Mouse (Mus musculus) spleen, postnatal 36 days (tissue): ENCODE results near the gene Arhgap42.

Experiments used
- DNase-seq, 2 experiments: peaks; one replicate each; pipeline ENCODE4 v3.0.0; 2022; ENCODE audit warnings: low spot score in 2 of 2, mixed read lengths in 1 of 2

Gene Arhgap42

GRCm38 (mm10) chr9:9027904-9028303 is 211.0 kb downstream of the Arhgap42 start:
- no peak for DNase-seq

- no peak for DNase-seq
Measured at GRCm38 (mm10) chr9:9027445-9027844, 211.5 kb downstream of the Arhgap42 start.

GRCm38 (mm10) chr9:9015108-9015507 is 223.8 kb downstream of the Arhgap42 start:
- DNase-seq = no peak

- no peak for DNase-seq
Measured at GRCm38 (mm10) chr9:9001170-9001569, 237.7 kb downstream of the Arhgap42 start.

GRCm38 (mm10) chr9:8996494-8996893 is 242.4 kb downstream of the Arhgap42 start:
- no peak for DNase-seq

GRCm38 (mm10) chr9:8982315-8982714 is 256.6 kb downstream of the Arhgap42 start:
- no peak for DNase-seq

GRCm38 (mm10) chr9:8977775-8978174 is 261.1 kb downstream of the Arhgap42 start:
- DNase-seq = no peak

GRCm38 (mm10) chr9:8971491-8971890 is 267.4 kb downstream of the Arhgap42 start, which contains the start of gene Gm16485:
Gene Gm16485 (plus strand): TSS chr9:8971791.
- no peak for DNase-seq

GRCm38 (mm10) chr9:8970240-8970639 is 268.7 kb downstream of the Arhgap42 start:
- no peak for DNase-seq

GRCm38 (mm10) chr9:8964512-8965133 is 274.3 kb downstream of the Arhgap42 start:
- no peak for DNase-seq

- no peak for DNase-seq
Measured at GRCm38 (mm10) chr9:8953306-8953705, 285.6 kb downstream of the Arhgap42 start.
